Mouse (Mus musculus) v-Abl transformed pro-B cells (cell line): ENCODE results near the gene Rps6kb2.

ENCODE experiments used
- in situ Hi-C, 2 experiments: fragments of 400-800 bp; cut with MboI; formaldehyde crosslinking; loops; one replicate each; pipeline ENCODE4 v1.15.1; 2025; ENCODE audit not compliant: unreplicated experiment in 2 of 2

The Rps6kb2 gene

DNA sequence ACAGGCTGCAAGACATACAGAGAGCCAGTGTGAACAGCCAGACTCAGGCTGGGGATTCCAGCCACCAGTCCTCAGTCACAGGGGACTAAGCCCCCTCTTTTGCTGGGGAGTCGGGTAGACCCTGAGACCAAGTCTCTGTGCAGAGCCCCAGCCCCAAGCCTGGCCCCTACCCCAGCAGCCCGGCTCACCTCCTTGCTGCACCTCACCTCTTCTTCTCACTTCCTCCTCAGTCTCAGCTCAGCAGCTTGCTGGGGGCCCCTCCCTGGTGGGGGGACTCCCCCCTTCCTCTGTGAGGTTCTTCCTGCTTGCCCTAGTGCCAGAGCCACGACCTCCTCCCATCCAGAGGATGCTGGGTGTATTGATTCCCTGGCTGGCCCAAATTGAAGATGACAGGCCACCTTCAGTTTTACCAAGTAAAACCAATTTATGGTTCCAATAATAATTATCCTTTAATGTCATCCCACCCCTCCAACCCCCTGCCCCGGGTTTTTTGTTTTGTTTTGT is 27.7 kb upstream of the Rps6kb2 start, which contains the start of gene Tbc1d10c:
Gene Tbc1d10c (minus strand): TSS at position 454 of the 504 bp plus-strand sequence.
- in situ Hi-C loops = no loop called here

DNA sequence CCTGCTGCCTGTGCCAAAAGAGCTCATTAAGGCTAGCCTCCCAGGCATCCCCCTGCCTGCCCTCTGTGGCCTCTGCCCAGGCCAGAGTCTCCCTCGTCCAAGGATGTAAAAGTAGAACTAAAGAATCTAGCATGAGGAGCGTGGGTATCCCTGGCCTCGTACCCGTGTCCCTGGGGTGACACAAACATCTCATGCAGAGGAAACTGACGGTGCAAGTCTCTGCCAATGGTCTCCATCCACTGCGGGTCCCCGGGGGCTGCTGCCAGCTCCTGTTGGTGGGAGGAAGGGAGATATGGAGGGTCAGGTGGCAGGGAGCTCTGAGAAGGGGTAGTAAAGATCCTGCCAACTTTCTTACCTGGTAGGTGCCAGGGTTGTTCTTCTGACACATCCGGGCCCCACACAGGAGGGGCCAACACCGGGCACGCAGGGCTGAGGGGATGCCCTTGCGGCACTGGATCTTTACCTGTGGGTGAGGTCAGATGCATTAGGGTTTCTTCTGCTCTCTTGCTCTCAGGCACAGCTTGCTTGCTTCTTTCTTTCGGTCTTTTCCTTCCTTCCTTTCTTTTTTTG is 26.0 kb upstream of the Rps6kb2 start:
- in situ Hi-C loops = no loop called here

DNA sequence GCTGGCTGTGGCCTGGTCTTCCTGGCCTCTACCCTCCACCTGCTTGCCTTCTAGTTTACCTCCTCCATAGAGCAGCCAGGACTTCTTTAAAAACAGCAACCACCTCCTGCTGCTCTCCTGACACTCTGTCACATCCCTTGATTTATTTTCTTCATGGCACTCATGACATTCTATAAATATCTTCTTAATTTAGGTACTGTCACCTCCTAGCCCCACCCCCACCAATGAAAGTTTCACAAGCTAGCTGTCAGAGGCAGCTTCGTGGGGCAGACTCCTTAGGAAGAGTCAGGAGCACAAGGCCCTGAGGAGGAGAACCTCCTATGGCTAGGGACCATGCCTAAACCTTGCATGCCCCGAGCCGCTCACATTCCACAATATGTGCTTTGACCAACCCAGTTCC is 24.1 kb upstream of the Rps6kb2 start:
- in situ Hi-C loops = no loop called here

DNA sequence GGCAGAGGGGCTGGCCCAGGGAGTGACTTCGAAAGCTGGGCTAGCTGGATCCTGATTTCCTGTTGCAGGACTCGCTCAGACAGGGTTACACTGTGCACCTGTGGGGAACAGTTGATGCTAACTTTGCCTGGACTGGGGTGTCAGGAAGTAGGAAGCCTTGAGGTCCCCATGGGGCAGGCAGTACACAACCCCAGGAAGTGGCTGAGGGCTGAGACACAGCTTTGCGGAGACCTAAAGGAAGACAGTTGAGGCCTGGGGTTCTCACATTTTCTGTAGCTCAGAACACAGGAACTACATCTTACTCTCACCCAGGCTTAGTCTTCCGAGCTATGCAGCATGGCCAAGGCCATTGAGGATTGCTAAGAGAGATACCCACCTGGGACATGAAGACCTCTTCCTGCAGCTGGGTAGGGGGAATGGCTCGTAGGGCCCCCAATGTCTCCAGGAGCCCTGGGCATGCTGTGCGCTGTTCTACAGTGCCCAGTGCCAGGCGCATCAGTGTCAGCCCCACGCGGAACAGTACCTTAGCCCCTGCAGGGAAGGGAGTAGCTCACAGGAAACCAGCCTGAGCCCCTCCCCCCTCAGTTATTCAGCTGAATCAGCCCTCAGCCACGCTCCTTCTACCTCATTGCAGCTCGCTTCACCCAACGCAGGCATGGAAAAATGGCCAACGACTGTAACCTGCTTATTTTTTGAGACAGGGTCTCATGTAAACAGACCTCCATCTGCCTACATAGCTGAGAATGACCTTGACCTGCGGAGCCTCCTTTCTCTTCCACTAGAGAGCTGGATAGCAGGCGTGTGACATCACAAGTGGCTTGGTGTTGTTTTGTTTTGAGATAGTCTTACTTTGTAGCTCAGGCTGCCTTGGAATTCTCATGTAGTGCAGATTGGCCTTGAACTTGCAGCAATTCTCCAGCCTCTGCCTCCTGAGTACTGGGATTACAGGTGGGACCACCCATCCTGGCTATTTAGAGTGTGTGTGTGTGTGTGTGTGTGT is 22.1 kb upstream of the Rps6kb2 start:
- in situ Hi-C loops = no loop called here

DNA sequence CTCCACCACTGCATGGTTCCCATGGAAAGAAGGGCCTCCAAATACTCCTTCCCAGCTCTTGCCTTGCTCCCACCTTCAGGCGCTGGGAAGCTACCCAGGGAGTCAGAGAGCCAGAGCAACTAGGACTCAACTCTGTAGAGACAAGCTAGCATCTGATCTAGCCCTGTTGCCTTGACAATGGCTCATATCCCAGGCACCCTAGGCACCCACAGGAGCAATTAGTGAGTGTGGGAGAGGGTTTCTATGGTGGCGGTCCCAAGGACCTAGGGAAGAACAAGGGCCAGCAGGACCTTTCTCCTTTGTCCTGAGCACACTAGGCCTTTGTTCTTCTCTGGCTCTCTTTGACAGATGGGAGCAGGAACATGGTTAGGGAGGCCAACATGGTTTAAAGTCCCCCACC is 20.5 kb upstream of the Rps6kb2 start:
- in situ Hi-C loops = no loop called here

DNA sequence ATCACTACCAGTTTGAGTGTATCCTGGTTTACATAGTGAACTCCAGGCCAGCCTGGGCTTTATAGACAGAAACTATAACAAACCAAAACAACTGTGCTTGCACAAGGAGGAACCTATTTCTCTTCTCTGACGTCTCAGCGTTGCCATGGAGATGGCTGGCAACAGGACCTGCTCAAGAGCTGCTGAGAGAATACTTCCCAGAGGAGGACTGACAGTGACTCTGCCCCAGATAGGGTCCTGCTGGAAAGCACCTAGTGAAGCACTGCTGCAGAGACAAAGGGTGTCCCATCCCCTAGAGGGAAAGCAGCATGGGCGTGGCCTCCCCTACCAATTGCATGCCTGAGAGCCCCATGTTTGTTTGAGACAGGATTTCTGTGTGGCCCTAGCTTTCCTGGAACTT is 18.7 kb upstream of the Rps6kb2 start:
- in situ Hi-C loops = no loop called here

DNA sequence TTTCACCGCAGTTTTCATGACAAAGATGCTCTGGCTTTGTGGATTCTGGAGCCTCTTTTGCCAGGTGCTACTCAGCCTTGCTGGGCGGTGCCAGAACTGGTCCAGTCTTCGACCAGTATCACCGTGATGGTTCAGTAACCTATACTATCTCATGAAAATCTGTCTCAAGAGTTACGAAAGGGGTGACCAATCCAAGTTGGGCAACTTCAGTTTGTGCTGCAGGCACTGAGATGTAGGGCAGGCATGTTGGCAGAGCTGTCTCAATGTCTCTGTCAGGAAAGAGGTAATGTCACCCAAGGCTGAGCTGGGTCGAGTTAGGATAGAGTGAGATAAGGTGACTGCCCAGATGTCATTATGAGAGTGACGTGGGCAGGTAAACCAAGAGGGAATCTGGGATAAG is 17.3 kb upstream of the Rps6kb2 start:
- in situ Hi-C loops = no loop called here

DNA sequence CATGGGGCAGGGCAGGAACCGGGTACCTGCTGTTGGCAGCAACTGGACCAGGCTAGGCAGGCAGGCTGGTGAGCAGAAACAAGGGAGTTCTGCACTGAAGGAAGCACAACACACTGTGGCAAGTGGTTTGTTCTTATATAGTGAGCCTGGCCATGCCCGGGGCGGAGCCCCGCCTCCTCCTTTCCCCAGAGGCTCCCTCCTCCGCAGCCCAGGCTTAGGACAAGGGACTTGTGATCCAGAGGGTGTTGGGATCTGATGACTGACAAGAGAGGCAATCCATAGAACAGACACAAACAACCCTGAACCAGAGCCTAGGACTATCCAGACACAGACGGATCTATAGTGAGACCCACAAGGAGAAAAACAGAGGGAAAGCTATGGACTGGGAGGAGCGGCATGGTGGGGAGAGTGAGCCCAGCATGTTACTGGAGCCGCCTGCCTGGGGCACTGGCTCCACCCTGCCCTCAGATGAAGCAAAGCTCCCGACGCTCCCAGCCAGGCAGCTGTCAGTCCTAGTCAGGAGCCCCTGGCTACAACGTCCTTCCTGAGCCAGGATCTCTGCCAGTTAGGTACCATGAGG is 12.3 kb upstream of the Rps6kb2 start, which contains the start of gene Carns1:
Gene Carns1 (minus strand): TSS at position 112 of the 580 bp plus-strand sequence.
- in situ Hi-C loops = no loop called here

DNA sequence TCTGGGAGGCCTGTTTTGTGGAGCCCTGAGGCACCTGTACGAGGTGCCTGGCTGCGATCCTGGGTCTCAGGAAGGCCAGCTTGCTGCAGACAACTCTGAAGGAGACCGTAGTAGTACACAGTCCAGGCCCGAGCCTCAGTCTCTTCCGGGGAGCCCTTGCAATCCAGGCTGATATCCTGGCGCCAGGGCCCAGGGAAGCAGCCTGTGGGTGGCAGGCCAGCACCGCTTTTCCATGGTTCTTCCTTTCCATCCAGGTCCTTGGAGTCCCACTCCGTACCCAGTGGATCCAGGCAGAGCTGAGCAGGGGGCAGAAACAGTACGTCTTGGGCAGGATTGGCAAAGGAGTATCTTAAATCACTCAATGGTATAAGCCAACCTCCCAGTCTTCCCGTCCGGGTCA is 9.8 kb upstream of the Rps6kb2 start:
- in situ Hi-C loops = no loop called here

DNA sequence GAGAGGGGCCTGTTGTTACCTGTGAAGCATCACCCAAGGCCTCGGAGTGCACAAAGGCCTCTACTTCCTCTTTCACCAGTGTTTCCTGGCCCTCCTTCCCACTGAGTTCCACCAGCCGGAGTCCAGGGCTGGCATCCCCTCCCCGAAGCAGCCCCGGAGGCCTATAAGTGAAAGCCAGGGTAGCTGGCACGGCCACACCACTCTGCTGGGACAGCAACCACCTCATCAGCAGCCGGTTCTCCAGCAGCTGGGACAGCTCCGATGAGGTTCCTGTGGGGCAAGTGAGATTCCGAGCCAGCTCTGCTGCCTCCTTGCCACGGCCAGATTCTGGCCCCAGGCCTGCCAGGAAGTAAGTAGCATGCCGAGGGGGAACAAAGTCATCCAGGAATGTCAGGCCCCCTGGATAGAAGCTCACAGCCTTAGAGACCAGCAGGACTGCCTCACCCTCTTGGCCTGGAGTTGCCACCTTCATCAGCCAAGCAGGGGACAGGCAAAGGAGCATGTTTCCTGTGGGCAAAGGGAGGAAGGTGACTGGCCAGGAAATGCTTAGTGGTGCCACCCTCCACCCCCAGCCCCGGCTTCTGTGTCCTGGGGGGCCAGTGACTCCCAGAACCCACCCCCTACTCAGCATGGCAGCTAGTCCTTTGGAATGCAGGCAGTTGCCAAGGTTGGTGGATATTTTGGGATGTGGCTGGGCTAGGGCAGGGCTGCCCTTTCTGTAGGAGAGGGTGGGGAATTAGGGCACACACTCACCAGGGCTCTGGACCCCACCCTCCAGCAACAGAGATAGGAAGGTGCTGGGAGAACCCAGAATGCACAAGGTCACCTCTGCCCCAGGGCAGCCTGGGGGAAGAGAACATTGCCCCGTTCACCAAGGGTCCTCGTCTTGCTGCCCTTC is 8.5 kb upstream of the Rps6kb2 start:
- in situ Hi-C loops = no loop called here

DNA sequence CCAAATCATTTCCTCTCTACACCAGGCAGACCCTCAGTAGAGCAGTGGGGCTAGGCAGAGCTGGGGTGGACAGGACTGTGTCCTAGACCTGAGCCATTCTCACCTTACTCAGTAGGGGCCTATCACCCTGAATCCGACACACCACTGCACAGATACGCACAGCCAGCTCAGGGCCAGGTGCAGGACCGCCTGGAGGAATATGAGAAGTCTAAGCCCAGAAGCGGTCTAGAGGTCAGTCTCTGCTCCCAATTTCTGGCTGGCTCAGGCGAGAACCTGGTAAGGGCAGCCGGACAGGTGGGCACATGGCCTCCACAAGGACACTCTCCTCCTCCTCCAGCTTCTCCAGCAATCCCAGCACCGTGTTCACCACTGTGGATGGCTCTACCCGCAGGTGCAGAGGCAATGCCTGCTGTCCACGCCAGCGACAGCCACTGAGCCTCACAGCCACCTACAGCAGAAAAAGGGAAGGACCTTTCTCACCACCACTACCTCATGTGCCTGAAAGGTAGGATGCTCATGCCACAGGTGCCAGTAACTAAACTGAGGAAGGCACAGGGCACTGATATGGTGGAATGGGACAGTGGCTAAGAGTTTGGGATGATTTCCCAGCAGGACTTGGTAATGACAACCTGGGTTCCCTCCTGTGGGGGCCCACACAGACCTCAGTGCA is 7.7 kb upstream of the Rps6kb2 start:
- in situ Hi-C loops = no loop called here

DNA sequence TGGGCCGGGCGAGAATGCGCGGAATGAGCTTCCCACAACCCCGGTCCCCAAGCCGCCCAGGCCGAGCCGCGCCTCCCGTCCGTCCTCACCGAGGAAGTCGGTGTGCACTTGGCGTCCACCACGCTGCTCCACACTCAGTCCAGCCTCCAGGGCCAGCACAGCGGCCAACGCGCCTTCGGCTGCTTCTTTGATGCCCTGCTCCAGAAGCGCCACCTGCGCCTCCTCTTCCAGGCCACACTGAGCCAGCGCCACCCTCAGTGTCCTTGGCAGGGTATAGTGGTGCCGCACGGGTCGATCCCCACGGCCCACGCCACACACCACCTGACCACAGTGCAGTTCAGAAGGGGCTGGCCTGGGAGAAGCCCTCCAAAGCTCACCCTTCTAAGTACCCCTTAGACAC is 6.7 kb upstream of the Rps6kb2 start:
- in situ Hi-C loops = loop anchor here (5.0 kb wide), 1 partner anchor 32 kb away; the partner anchor contains the start of gene Rad9a (in 2 of the 2)

DNA sequence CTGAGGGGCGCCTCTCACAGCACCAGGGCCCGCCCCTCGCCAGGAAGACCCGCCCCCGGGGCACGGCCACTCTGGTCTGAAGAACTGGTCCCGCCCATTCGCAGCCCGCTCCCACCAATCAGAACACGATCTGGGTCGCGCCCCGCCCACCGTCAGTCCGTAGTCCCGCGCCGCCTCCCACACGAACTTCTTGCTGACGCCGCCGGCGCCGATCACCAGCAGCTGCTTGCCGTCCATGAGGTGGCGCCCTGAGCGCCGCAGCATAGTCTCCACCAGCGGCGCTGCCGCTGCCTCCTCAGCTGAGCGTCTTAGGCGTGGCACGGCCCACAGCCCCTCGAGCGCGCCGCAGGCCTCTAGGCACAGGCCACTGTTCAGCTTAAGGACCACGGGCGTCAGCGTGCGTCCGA is 6.2 kb upstream of the Rps6kb2 start:
- in situ Hi-C loops = loop anchor here (5.0 kb wide), 1 partner anchor 33 kb away; the partner anchor contains the start of gene Rad9a (in 2 of the 2)

DNA sequence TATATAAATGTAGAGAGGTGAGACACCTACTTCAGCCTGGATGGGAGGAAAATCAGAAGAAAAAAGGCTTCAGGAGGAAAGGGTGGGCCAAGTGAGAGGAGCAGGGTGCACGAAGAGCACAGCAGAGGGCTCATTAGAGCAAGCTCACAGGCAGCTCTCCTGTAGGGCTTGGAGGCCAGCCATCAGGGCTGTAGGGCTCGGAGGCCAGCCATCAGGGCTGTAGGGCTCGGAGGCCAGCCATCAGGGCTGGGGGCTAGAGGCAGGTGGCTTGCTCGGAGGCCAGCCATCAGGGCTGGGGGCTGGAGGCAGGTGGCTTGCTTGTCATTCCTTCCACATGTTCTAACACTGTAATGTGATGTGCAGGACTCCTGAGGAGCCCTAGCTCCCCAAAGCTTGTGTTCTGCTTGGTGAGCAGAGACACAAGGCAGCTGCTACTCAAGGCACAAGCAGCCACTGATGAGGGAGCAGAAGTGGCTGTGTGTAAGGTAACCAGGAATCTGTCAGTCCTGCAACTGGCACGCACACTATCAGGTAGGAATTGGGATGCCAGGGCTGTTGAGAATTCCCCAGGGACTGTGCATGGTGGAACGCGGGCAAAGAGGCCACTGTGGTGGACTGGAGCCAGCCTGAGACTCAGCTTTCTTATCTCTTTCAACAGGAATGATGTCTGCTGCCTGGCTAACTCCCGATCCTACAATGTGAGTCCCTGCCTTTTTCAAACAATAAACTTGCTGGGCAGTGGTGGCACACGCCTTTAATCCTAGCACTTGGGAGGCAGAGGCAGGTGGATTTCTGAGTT is 3.7 kb upstream of the Rps6kb2 start:
- in situ Hi-C loops = loop anchor here (5.0 kb wide), 1 partner anchor 35 kb away; the partner anchor contains the start of gene Rad9a (in 2 of the 2)

DNA sequence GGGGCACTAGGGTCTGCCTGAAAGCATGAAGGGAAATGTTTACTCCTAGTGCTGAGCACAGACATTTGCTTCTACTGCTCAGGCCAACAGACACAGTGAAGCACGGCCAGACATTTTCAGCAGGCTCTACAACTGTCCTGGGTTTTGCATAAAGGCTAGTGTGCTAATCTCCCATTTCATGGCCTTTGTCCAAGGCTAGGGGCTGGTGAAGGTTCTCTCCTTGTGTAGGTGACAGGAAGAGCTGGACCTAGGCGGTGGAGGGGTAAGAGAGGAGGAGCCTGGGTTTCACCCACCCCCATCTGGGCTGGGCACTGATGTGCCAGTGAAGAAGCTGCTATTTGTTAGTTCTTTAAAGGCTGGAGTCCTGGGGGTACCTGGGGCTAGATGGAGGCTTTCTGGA is 1.6 kb upstream of the Rps6kb2 start:
- in situ Hi-C loops = loop anchor here (5.0 kb wide), 1 partner anchor 38 kb away; the partner anchor contains the start of gene Rad9a (in 2 of the 2)

DNA sequence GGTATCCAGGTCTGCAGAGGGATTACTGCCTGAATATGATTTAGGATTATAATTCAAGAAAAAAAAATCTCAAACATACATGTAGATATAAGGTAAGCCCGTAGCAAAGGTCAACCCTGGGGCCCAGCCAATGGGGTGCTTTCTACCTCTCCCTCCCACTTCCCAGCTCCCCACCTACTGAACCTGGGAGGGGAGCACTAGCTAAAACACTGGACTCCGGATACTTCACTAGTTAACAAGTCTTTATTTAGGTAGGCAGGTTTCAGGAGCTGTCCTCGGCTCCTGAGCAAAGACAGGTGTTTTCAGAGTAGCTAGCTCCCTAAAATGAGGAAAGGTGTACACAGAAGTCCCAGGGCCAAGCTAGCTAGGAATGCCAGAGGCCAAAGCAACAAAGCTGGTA is 946 bp upstream of the Rps6kb2 start:
- in situ Hi-C loops = no loop called here

DNA sequence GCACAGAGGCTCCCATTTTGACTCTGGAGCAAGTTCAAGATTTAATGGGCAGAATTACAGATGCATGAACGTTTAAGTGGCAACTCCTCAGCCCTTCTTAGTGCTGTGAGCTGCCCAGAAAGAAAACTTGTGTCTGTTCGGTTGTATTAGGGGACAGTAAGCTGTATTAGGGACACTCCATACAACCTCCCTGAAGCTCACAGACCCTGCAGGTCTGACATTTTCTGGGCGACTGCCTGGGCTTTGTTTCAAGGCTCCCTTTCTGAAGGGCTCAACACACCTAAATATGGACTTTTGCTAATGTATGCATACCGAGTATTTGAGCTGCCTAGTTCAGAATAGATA is 361 bp upstream of the Rps6kb2 start:
- in situ Hi-C loops = no loop called here

DNA sequence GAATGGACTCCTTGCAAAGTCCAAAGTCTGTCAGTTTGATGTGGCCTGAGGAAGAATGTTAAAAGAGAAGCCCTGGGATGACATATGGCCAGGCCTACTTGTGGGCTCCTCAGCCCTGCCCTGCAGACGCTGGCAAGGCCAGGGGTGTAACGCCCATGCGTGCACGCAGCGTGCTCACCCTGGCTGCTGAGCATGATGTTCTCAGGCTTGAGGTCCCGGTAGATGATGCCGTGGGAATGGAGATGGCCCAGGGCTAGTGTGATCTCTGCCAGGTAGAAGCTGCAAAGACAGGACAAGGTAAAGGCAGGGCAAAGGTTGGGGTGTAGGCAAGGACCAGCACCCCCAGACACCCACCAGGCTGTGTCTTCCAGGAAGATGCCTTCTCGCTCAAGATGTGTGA is 4.1 kb downstream of the Rps6kb2 start:
- in situ Hi-C loops = no loop called here

DNA sequence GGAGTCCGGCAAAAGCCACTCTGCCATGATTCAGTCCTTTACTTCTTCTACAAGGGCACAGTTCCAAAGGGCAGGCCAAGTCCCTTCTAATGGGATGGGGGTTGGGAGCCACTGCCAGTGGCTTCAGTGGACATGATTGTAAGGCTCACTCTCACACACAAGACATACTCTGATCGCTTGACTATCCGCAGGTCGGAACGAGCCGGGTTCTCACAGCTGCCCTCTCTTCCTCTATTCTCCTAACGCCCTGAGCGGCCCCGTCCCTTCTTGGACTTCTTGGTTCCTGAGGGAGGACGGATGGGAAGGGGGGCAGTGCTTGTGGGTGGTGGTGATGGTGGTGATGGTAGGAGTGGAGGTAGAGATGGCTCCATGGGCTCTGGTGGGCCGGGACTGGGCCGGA is 6.4 kb downstream of the Rps6kb2 start:
- in situ Hi-C loops = no loop called here
